Mouse (Mus musculus) fat pad, adult 2 months (tissue): Measurements from ENCODE around the gene Tom1l2.

Source experiments
- DNase-seq: peaks from one replicate; pipeline ENCODE4 v3.0.0-alpha.2; 2011; ENCODE audit warnings: low read depth, low spot score; ENCODE audit errors: extremely low read depth

The Tom1l2 gene

DNA sequence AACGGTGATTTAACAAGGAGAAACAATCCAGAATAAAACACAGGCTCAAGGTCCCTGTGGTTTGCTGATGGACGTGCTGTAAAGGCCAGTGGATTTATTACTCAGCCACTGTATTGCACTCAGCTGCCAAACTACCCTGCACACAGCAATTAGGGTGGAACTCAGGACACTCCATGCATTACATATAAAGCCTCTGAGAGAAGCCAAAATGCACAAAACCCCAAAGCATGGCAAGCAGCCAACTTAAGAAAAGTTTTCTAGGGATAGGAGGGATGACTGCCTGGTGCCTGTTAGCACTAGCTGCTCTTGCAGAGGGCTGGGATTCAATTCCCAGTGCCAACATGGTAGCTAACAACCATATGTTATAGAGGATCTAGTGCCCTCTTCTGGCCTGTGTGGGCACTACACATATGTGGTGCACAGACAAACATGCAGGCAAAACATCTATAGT, 45.3 kb downstream of the Tom1l2 start:
- DNase-seq = no peak

GRCm38 (mm10) chr11:60306834-60307233, 45.9 kb downstream of the Tom1l2 start:
- no peak for DNase-seq

GRCm38 (mm10) chr11:60305611-60306010, 47.1 kb downstream of the Tom1l2 start:
- no peak for DNase-seq

GRCm38 (mm10) chr11:60303497-60303896, 49.2 kb downstream of the Tom1l2 start:
- no peak for DNase-seq

DNA sequence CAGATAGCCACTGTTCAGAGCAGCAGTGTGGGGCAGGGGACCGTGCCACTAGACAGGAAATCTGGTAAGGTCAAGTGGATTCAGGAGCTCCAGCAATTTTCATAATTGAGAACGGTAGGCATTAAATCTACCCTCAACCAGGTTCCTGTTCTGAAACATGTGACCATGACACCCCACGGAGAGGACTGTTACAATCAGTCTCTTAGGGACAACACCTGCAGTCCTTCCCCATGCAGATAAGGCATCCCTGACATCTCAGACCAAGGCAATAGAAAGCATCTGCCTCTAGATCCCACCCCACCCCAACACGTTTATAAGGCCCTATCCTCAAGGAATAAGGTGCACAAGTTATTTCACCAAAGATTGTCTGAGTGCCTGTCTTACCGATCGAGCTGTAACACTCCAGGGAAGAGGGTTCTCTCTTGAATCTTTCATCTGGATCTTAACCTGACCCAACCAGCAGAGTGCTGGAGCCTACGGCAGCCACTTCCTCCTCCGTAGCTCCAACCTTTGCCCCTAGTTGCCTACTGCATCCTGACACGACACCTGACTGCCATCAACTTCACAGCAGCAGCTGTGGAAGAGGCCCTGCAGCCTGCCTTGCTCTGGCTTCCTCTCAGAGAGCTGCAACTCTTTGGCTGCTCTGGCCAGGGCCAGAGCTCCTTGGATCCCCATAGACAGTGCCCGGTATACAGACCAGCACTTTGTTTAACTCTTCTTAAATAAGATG, 50.2 kb downstream of the Tom1l2 start:
- DNase-seq = no peak

DNA sequence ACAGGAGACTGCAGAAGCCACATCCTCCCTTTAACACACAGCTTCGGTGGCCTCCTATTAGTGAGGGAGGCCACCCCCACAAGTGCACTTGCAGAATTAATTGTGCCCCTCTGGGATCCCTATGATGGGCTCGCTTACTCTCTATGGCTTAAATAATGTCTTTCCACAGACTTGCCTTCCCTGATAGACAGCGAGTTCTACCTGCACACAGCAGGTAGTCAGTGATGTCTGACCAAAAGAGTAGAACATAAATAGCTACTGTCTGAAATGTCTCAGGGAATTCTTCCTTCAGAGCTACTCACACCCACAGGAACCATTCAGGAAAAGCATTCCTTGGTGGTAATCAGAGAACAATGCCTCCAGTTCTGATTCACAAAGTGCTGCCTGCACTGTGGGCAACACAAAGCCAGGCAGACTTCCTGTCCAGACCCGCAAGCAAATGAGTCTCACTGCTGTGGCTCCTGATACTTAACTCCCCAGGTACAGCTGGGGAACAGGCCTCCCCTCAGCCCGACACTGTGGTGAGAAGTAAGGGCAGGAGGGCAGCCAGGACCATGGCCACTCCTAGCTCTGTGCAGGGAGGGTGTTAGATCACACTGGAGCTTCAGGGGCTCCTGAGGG, 51.0 kb downstream of the Tom1l2 start:
- DNase-seq = no peak

DNA sequence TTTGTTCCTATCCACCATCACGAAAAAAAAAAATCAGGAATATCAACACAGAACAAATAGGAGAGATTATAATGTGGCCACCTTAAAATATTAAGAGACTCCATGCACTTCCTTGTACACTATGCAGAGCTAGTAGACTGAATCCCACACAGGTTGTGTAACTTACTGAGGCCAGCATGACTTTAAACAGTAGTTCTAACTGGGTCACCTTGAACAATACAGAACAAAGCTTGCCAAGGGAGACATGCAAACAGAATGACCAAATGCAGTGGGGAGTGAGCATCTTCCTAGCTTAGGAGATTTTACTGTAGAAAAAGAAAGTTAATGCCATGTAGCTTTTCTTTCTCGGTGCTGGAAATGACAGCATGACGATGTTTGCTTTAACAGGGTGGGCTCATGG, 52.4 kb downstream of the Tom1l2 start:
- no peak for DNase-seq

DNA sequence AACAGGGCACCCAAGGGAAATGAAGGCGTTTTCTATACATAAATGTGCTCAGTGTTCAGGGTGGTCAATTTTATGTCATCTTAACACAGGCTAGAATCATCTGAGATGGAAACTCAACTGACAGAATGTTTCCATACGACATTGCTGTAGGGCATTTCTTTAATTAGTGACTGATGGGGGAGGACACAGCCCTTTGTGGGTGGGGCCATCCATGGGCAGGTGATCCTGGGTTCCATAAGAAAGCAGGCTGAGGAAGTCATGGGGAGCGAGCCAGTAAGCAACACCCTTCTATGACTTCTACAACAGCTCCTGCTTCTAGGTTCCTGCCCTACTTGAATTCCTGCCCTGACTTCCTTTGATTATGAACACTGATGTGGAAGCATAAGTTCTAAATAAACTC, 54.9 kb downstream of the Tom1l2 start:
- no peak for DNase-seq

DNA sequence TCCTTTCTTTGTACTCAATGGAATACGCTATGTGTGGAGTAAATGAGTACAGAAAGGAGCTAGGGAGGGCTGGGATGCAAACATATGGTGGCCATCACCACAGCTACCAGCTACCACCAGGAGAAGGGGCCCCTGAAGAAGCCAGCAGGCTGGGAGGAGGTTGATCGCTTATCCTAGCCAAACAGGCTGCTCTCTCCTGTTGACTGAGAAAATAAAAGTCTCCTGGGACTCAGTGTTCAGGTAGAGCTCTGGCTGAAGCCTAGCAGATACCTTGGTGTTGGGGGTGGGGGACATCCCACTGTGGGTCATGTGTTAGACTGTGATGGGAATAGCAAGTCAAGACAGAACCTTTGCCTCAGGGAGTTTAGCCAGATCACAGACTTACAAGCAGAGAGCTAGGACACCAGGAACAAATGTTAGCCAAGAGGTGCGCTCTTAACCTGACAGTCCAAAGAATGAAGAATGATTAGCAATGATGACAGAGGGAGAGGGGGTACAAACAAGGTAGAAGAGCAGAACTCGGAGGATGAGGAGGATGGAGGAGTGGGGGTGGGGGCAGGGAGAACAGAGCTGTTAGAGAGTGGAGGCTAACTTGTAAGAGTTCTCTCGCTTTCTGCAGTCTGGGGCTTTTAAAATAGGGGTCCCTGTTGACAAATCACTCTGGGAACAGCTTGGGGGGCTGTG, 57.9 kb downstream of the Tom1l2 start:
- DNase-seq = peak; percentile 69

DNA sequence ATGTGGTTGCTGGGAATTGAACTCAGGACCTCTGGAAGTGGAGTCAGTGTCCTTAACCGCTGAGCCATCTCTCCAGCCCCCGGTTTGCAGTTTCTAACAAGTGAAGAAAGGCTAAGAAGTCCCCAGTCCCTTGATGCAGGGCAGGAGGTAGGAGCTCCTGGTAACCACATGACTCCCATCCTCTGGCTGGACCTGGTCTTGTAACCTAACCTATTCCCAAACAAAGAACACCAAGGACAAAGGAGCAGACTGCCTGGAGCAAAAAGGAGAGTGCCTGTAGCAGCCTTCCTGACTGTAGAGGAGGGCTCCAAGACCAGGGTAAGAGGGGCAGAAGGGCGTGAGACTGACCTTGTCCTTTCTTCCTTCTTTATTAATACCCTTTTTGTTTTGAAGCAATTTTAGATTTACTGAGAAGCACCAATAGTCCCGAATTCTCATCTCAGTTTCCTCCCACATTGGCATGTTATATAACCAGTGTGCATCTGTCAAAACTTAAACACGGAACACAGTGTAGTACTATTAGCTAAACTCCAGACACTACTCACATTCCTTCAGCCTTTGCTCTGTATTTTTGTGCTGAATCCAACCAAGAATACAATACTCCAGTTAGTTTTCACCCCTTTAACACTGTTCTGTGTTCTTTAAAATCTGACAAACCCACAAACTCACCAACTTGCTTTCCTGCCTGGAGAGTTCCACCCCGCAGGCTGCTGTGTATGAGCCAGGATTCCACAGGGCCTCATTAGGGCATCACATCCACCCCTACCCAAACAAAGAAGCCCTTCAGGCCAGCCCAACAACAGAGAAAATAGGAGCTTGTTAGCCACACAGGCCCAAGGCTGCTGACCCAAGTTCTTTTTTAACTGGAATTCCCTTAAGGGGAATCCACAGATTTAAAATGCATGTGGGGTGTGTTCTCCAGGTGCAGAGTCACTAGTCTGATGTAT, 58.7 kb downstream of the Tom1l2 start:
- no peak for DNase-seq

DNA sequence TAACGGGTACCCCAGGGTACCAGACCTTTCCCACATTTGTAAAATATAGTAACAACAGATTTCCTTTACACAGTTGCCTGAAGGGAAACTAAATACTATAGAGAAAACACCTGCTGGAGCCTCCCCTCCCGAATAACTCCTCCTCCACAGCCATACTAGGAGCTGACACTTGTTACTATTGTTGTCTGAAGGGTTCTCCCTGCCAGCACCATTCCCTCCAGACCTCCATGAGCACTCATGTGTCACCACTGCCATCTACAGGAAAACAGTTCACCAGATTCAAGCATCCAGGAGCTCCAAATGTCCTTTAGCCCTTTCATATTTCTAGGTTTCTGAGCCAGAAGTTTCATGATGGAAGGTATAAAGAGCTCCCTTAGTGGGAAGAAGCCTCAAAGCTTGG, 60.0 kb downstream of the Tom1l2 start:
- DNase-seq = no peak

- DNase-seq = no peak
Measured at GRCm38 (mm10) chr11:60288980-60289379, 63.7 kb downstream of the Tom1l2 start.

DNA sequence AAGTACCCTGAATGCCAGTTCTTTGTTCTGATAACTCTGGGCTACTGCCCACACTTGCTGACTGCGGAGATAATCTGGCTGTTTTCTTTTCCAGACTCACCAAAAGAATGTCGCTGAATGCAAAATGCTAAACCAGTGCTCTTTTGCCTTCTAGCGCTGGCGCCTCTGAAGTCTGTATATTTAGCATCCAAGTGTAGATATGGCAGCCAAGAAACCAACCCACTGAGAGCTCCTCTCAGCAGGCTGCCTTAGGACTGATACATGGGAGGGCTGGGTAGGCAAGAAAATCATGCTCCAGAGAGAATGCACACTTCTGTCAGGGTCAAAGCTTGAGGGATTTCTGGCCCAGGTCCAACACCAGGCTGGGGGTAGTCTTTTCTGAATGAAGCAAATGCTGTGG, 66.4 kb downstream of the Tom1l2 start:
- DNase-seq = no peak

DNA sequence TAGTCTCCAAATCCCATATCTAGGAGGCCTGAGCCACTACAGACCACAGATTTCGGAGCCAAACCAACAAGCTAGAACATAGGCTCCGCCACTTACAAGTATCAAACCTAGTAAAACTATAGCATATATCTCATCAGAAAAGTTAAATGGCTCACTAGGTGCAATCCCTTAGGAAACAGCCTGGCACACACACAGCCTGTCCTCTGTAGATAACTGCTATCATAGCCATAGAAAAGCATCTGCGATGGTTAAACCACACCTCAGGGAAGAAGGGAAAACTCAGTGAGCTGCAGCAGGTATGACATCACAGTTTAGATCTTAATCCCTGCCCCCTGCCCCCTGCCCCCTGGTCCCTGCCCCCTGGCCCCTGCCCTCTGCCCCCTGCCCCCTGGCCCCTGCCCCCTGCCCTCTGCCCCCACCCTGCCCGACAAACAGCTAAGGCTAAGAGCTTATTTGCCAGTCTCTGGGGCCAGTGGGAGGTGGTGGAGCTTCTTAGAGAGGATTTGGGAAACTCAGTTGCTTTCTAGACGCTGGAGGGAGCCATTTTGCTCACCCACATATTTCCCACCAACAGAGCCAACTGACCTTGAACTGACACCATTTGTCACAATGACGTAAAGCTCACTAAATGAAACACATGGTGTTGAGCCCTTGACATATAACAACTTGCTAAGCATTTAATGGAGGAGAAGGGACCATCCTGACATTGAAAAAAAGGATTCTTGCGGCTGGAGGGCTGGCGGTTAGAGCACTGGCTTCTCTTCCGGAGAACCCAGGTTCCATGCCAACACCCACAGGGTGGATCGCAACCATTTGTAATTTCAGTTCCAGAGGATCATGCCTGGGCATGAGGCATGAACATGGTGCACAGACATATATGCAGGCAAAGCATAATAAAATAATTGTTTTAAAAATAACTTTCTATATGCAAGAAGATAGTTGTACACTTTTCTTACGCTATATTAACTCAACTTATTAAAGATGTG, 72.0 kb downstream of the Tom1l2 start:
- no peak for DNase-seq

DNA sequence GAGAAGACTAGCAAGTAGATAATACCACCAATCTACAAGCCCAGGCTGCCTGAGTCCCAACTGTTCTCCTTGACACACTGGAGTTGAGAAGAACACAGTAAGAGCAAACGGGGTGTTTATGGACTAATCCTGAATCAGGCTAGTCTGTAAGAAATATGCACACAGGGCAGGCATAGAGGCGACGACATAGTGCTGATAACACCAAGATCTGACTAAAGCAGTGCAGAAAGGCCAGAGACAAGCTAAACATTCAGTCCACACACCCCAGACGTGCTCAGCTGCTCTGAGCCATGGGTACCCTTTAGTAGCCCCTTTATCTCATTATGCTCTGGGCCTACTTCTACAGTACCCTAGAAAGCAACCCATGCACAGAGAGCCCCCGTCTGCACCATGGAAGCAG, 73.2 kb downstream of the Tom1l2 start:
- DNase-seq = no peak

DNA sequence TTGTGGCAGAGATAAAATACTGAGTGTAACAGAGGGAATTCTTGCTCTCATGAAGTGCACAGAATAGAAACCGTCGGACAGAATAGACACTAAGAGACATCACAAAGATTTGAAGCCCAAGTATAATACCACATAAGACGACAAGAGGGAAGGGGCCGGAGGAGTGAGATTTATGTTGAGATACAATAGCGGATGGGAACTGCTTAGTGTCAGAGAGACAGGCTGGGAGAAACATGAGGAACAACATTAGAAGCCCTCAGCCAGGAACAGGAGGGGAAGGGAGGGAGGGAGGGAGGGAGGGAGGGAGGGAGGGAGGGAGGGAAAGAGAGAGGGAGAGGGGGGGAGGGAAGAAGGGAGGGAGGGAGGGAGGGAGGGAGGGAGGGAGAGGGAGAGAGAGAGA, 74.9 kb downstream of the Tom1l2 start:
- DNase-seq = no peak

GRCm38 (mm10) chr11:60277164-60277740, 75.5 kb downstream of the Tom1l2 start:
- no peak for DNase-seq

DNA sequence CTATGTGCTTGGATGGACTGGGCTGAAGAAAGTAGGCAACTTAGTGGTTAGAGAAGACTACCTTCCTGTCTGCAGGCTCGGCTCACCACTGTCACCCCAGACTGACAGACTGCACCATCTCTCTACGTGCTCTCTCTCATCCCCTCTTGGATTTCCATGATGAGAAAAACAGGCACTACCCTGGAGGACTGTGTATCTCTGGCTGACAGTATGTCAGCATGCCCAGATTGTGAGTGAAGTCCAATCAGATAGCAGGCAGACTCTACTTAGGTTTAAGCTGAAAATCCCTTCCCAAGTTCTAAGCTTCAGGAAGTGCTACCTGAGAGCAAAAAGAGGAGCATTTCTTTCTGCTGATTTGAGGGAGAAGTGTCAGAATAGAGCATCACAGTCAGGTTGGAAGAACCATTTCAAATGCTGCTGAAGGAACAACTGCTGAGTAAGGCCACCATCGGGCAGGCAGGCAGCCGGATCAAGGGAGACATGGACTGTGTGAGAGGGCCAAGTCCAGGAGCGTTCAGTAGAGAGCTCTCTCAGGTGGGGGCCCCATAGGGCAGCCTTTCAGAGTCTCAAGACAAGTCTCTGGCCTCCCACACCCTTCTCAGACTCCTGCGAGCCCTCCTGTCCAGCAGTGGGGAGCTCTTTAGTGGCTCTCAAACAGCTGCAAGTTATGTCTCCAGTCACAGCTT, 76.2 kb downstream of the Tom1l2 start:
- DNase-seq = no peak

GRCm38 (mm10) chr11:60273273-60273805, 79.4 kb downstream of the Tom1l2 start:
- no peak for DNase-seq
